Mouse (Mus musculus) regulatory T cell (primary cell): ENCODE data around the gene Gm4779.

Source experiments
- in situ Hi-C: fragments of 300-600 bp; cut with MboI, MseI; formaldehyde crosslinking; loops from one replicate; pipeline ENCODE4 v1.15.1; 2025; ENCODE audit warnings: high pct_unique_total_duplicates

Gm4779 gene

DNA sequence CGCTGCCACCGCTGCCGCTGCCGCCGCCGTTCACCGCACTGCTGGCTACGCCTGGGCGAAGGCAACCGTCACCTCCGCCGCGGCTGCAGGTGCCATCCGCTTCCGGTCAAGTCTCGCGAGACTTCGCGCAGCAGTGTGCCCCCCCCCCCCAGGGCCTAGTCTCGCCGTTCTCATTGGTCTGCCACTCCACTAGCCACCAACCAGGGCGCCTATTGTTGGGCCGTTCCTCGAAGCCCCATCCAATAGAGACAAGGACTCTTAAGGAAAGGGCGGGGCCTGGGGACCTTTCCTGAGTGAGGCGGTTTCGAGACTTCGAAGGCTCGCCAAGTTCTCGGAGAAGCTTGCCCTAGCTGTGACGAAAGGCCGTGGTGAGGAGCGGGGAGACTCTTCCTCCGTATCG is at the start of gene Gm4779, which contains the start of gene 8030474K03Rik:
Gene Gm4779, minus strand, starts transcription at position 82 of the 400 bp plus-strand sequence.
Gene 8030474K03Rik, plus strand, starts transcription at position 315 of the 400 bp plus-strand sequence.
- in situ Hi-C loops: no loop called here

DNA sequence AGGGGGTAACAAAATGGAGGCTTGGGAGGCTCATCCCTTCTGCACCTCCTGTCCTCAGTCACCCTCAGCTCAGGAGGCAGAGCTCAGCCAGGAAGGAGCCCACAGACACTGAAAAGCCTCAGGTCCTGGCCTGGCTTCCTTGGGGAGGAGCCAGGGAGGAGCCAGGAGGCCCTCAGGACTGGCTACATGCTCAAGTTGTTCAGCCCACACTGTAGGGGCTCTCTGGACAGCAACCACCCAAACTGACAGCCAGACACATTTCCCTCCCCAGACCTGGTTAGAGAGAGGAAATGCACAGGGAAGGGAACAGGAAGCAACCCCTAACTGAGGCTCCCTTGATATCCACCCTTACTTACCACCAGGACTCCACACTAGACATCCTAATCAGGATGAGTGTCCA is 25.8 kb upstream of the Gm4779 start:
- in situ Hi-C loops: loop anchor here (5.0 kb wide), 1 partner anchor 92 kb away; no protein-coding TSS in a partner anchor

GRCm38 (mm10) chrX:101819163-101819562 is 24.9 kb upstream of the Gm4779 start:
- in situ Hi-C loops: loop anchor here (5.0 kb wide), 1 partner anchor 93 kb away; no protein-coding TSS in a partner anchor

GRCm38 (mm10) chrX:101811750-101812149 is 17.5 kb upstream of the Gm4779 start:
- in situ Hi-C loops: no loop called here

DNA sequence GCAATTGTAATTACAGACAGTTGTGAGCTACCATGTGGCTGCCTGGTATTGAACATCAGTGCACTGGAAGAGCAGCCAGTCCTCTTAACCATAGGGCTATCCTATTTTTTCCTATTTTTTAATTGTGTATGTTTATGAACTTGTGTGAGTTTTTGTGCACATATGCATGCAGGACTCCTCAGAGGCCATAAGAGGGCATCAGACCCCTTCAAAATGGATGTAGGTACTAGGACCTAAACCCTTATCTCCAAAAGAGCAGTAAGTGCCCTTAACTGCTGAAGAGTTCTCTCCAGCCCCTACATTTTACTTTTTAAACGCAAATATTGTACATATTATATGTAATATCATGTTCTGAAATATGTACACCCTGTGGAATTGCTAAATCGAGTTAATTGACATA is 11.3 kb upstream of the Gm4779 start:
- in situ Hi-C loops: loop anchor here (5.0 kb wide), 1 partner anchor 137 kb away; no protein-coding TSS in a partner anchor

GRCm38 (mm10) chrX:101791551-101791950 is 2.7 kb downstream of the Gm4779 start:
- in situ Hi-C loops: no loop called here

GRCm38 (mm10) chrX:101772035-101772434 is 22.2 kb downstream of the Gm4779 start:
- in situ Hi-C loops: no loop called here

- in situ Hi-C loops: no loop called here
Measured at GRCm38 (mm10) chrX:101770307-101770706, 23.9 kb downstream of the Gm4779 start.

- in situ Hi-C loops: loop anchor here (5.0 kb wide), 1 partner anchor 37 kb away; the partner anchor contains the start of gene Cxcr3
Measured at GRCm38 (mm10) chrX:101769478-101769877, 24.7 kb downstream of the Gm4779 start.

DNA sequence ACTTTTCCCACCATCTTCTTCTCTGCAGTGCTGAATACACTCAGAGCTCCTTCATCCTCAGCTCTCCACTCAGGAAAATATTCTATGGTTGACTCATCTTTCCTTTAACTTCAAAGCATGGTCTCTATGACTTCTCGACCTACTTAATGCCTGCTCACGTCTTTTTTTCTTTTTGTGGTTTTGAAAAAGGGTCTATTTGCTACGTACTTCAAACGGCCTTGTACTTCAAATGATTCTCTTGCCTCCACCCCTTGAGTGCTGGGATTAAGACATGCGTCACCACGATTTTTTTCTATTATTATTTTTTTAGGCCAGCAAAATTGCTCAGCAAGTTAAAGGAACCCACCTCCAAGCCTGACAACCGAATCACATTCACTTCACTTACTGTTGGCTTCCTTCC is 26.9 kb downstream of the Gm4779 start:
- in situ Hi-C loops: loop anchor here (5.0 kb wide), 1 partner anchor 35 kb away; the partner anchor contains the start of gene Cxcr3

GRCm38 (mm10) chrX:101765111-101765510 is 29.1 kb downstream of the Gm4779 start:
- in situ Hi-C loops: loop anchor here (5.0 kb wide), 1 partner anchor 33 kb away; the partner anchor contains the start of gene Cxcr3

GRCm38 (mm10) chrX:101764621-101765020 is 29.6 kb downstream of the Gm4779 start:
- in situ Hi-C loops: loop anchor here (5.0 kb wide), 1 partner anchor 32 kb away; the partner anchor contains the start of gene Cxcr3

DNA sequence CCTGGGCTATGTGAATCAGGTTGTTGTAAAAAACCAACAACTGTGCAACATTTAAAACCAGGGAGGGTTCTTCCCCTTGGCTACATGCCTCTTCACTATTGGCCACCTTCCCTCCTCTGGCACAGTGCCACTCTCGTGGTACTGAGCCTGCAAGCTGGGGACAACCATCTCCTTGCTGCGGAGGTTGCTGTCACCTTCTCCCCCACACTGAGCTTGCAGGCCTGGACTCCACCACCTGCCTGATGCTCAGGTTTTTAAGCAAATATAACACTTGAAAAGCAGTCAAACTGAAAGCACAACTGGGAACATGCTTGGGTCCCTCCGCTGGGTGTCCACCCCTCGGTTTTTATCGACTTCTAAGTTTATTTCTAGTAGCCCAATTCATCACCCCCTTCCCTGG is 39.7 kb downstream of the Gm4779 start:
- in situ Hi-C loops: no loop called here

- in situ Hi-C loops: no loop called here
Measured at GRCm38 (mm10) chrX:101750144-101750543, 44.1 kb downstream of the Gm4779 start.

DNA sequence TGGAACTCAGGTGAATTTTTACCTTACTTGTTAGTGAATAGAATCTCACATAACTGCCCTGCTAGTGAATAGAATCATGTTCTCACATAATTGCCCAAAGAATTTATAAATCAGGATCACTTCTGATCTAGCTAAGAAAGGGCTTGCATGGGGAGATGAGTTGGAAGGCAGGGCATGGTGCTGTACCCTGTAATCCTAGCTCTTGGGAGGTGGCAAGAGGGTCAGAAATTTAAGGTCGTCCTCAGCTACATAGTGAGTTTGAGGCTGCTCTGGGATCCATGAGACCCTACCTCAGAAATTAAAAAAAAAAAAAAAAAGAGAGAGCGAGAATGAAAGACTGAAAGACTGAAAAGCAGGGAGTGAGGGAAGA is 53.2 kb downstream of the Gm4779 start:
- in situ Hi-C loops: no loop called here

- in situ Hi-C loops: no loop called here
Measured at GRCm38 (mm10) chrX:101740335-101741063, 53.7 kb downstream of the Gm4779 start.
